ENCODE assay signal across 18 mouse cellular contexts in the genomic region with DNA sequence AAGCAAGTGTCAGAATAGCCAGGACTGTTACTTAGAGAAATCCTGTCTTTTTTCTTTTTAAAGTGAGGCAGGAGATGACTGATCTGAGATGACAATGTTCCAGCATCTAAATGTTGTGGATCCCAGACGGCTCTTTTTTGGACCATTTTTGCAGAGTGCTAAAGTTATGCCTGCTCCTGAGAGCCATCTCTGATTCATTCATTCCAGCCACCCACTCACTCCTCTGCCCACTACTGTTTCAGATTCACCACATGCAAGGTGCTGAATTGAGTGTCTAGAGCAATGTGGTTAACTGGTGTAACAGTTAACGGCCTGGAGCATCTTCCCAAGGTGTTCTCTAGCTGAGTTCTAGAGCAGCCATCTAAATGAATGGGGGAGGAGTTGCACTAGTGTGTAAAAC. TPM values are rescaled to one million over a fixed set of nuclear protein-coding genes. Genes with fewer than 3 reads are reported as not detected.
DNase-seq lines count a peak whose midpoint lies in the region; ATAC-seq lines count a peak whose summit lies in the region.
"Had no signal": no experiment of that assay in that cellular context is flagged by ENCODE, and none has a peak within 500 bp of the region (broad histone marks: within the 10 kb centered on the region; RNA-seq: fewer than 3 reads in every experiment).

No protein-coding gene starts in this region.

- DNase-seq in CD4-positive helper T cell, adult 2 months (ENCODE audit: low read depth, low spot score): peak; percentile 74
- DNase-seq in Muller cell, postnatal 12 days (ENCODE audit: inconsistent ontology term): peak; percentile 74
- peak; percentile 68 to 97 for DNase-seq in left cerebral cortex, postnatal 25 days (ENCODE audit: low spot score in 2 of 2)
- no peak for DNase-seq in midbrain, embryonic 14.5 days
- DNase-seq in adrenal gland, postnatal 25 days: no peak
- DNase-seq in thymus, postnatal 14 days: no peak
- DNase-seq: adrenal gland, adult 2 months; cerebellum, postnatal 36 days; gastrocnemius, postnatal 14 days; kidney, postnatal 36 days; liver, postnatal 0 days had no signal

- H3K4me3 ChIP-seq in midbrain, embryonic 14.5 days (replicated peaks; ENCODE audit: low read depth, low read length): no peak overlapping the region
- H3K4me3 ChIP-seq: embryonic facial prominence, embryonic 12.5 days; forebrain, embryonic 10.5 days; hindbrain, embryonic 10.5 days; intestine, embryonic 15.5 days; neural tube, embryonic 12.5 days had no signal

- H3K27me3 ChIP-seq in midbrain, embryonic 14.5 days (ENCODE audit: control insufficient read depth, insufficient read depth, low read length): no peaks in the 10 kb centered on the region
- H3K27me3 ChIP-seq: embryonic facial prominence, embryonic 12.5 days; intestine, embryonic 15.5 days; neural tube, embryonic 12.5 days had no signal

- H3K36me3 ChIP-seq in midbrain, embryonic 14.5 days (ENCODE audit: control insufficient read depth, insufficient read depth, low read length): peaks cover 46% of the 10 kb centered on the region

- intact Hi-C loops in left cerebral cortex, postnatal 25 days (cut with DNase I): loop anchor here (2.0 kb wide), 2 partner anchors 66 to 80 kb away; partner anchors contain the start of gene Adam19

- no peak overlapping the region for H3K4me2 ChIP-seq in midbrain, embryonic 14.5 days (ENCODE audit: low read length)
- H3K4me2 ChIP-seq: embryonic facial prominence, embryonic 12.5 days; intestine, embryonic 15.5 days; neural tube, embryonic 12.5 days had no signal

- H3K4me1 ChIP-seq in midbrain, embryonic 14.5 days (ENCODE audit: control insufficient read depth, insufficient read depth, low read length): no peaks in the 10 kb centered on the region
- H3K4me1 ChIP-seq: embryonic facial prominence, embryonic 12.5 days; forebrain, embryonic 10.5 days; hindbrain, embryonic 10.5 days; intestine, embryonic 15.5 days; neural tube, embryonic 12.5 days had no signal

- peak; percentile 68 for ATAC-seq in inflammation-experienced regulatory T-cells, adult 6 months
- ATAC-seq in midbrain, embryonic 14.5 days (ENCODE audit: low FRiP score, low TSS enrichment): no peak
- ATAC-seq: intestine, embryonic 15.5 days; liver, postnatal 0 days; midbrain, embryonic 16.5 days had no signal

- H3K27ac ChIP-seq in midbrain, embryonic 14.5 days (replicated peaks; ENCODE audit: low read depth, low read length): no peak overlapping the region
- H3K27ac ChIP-seq: embryonic facial prominence, embryonic 12.5 days; forebrain, embryonic 10.5 days; hindbrain, embryonic 10.5 days; intestine, embryonic 15.5 days; neural tube, embryonic 12.5 days had no signal

- WGBS in midbrain, embryonic 14.5 days: 91% methylated on average over 2 of the region's 2 CpGs

- H3K9ac ChIP-seq in midbrain, embryonic 14.5 days (replicated peaks; ENCODE audit: low read length): no peak overlapping the region
- H3K9ac ChIP-seq: embryonic facial prominence, embryonic 12.5 days; intestine, embryonic 15.5 days; liver, postnatal 0 days; neural tube, embryonic 12.5 days had no signal

- H3K9me3 ChIP-seq in midbrain, embryonic 14.5 days (ENCODE audit: control insufficient read depth, low read length): no peaks in the 10 kb centered on the region
- H3K9me3 ChIP-seq: embryonic facial prominence, embryonic 12.5 days; forebrain, embryonic 10.5 days; hindbrain, embryonic 10.5 days; intestine, embryonic 15.5 days; neural tube, embryonic 12.5 days had no signal

RNA-seq across cellular contexts. Expression of gene Nipal4, which starts 31.4 kb away (rescaled TPM):
- under 1 TPM in 2 of 3 experiments, not detected in 1; 0.26 to 0.74 TPM for polyA plus RNA-seq in inflammation-experienced regulatory T-cells, adult 6 months (2017; shearing (Covaris generic))
- total RNA-seq in left cerebral cortex, postnatal 25 days (2021): 1 to 10 TPM; 1.6 to 1.9 TPM
- 0.72 TPM in 1 of 2 replicates, not detected in the other for polyA plus RNA-seq in midbrain, embryonic 14.5 days (2014; fragmentation: Nextera tagmentation; extraction: Ambion mirVana)
- total RNA-seq in adrenal gland, postnatal 25 days (2021): 0.09 TPM in 1 of 2 replicates, not detected in the other
- total RNA-seq: adrenal gland, adult 2 months had no signal
- polyA plus RNA-seq: liver, postnatal 0 days had no signal

Comparison
In these comparisons a context has a peak if more than half of its experiments do, and no peak if none do; other contexts are left out.
1. DNase-seq: peak in CD4-positive helper T cell, adult 2 months (single experiment), Muller cell, postnatal 12 days (single experiment) and left cerebral cortex, postnatal 25 days (2 of 2); none in midbrain, embryonic 14.5 days (single experiment), adrenal gland, postnatal 25 days (single experiment) and thymus, postnatal 14 days (single experiment).